In genomic region chr16:30959692-30960091, GRCm38 (mm10) we compare ENCODE assay signal across 20 mouse cellular contexts.
DNase-seq lines count a peak whose midpoint lies in the region; ATAC-seq and TF ChIP-seq lines count a peak whose summit lies in the region.
"Had no signal": no experiment of that assay in that cellular context is flagged by ENCODE, and none has a peak within 500 bp of the region (broad histone marks: within the 10 kb centered on the region; RNA-seq: fewer than 3 reads in every experiment).

No protein-coding gene starts in this region.

- ATAC-seq in kidney, embryonic 14.5 days (ENCODE audit: low FRiP score, low TSS enrichment) = no peak
- peak; percentile 36; the same call in 1 of the 2 replicates for ATAC-seq in liver, embryonic 12.5 days
- ATAC-seq in stomach, embryonic 16.5 days (ENCODE audit: insufficient read depth, low FRiP score) = no peak
- ATAC-seq: midbrain, embryonic 15.5 days had no signal

- WGBS in kidney, adult 2 months = 71% methylated on average over 12 of the region's 12 CpGs
- WGBS in kidney, embryonic 14.5 days = 78% methylated on average over 12 of the region's 12 CpGs
- 75% methylated on average over 12 of the region's 12 CpGs for WGBS in liver, embryonic 12.5 days (ENCODE audit: insufficient replicate concordance)
- 80% methylated on average over 12 of the region's 12 CpGs for WGBS in stomach, embryonic 16.5 days

- H3K9ac ChIP-seq in kidney, embryonic 14.5 days (ENCODE audit: low read depth, low read length) = no peak overlapping the region
- no peak overlapping the region for H3K9ac ChIP-seq in liver, embryonic 12.5 days
- H3K9ac ChIP-seq in stomach, embryonic 16.5 days (ENCODE audit: low read length) = 0 out of 2 replicates have a peak overlapping the region, but pooled peaks have one; percentile 10
- H3K9ac ChIP-seq: forebrain, embryonic 12.5 days; hindbrain, embryonic 14.5 days; midbrain, embryonic 15.5 days had no signal

- no peak for TF ChIP-seq CTCF in kidney, adult 2 months (conservative IDR thresholded peaks at IDR 0.05; ENCODE audit: insufficient read depth, insufficient read length, low read depth, low read length)

- H3K4me1 ChIP-seq in kidney, adult 2 months (ENCODE audit: control insufficient read depth, insufficient read depth, low read length) = peaks cover 14% of the 10 kb centered on the region
- H3K4me1 ChIP-seq in kidney, embryonic 14.5 days (ENCODE audit: control insufficient read depth, insufficient read depth, low read length) = peaks cover 3% of the 10 kb centered on the region; the same call in 1 of the 2 replicates
- H3K4me1 ChIP-seq in liver, embryonic 12.5 days = peaks cover 8% of the 10 kb centered on the region; the same call in 1 of the 2 replicates
- H3K4me1 ChIP-seq in stomach, embryonic 16.5 days (ENCODE audit: control insufficient read depth, insufficient read depth, low read length) = peaks cover 22% of the 10 kb centered on the region
- H3K4me1 ChIP-seq: forebrain, embryonic 12.5 days; limb, embryonic 10.5 days; midbrain, embryonic 15.5 days had no signal

- no peak for TF ChIP-seq POLR2A in kidney, adult 2 months (IDR thresholded peaks at IDR 0.05; ENCODE audit: low read depth, low read length)

- H3K27ac ChIP-seq in kidney, adult 2 months (ENCODE audit: insufficient read depth, low read depth, low read length) = peak overlapping the region; percentile 71
- H3K27ac ChIP-seq in kidney, embryonic 14.5 days (ENCODE audit: low read depth, low read length) = no peak overlapping the region
- H3K27ac ChIP-seq in liver, embryonic 12.5 days = no peak overlapping the region
- no peak overlapping the region for H3K27ac ChIP-seq in stomach, embryonic 16.5 days (ENCODE audit: low read length)
- H3K27ac ChIP-seq: forebrain, embryonic 12.5 days; hindbrain, embryonic 14.5 days; left cerebral cortex, adult 2 months; limb, embryonic 10.5 days; midbrain, embryonic 15.5 days had no signal

- no peaks in the 10 kb centered on the region for H3K36me3 ChIP-seq in kidney, adult 2 months (ENCODE audit: control insufficient read depth, insufficient read depth, low read length)
- H3K36me3 ChIP-seq in kidney, embryonic 14.5 days (ENCODE audit: control insufficient read depth, insufficient read depth, low read length) = peaks cover 5% of the 10 kb centered on the region; the same call in 1 of the 2 replicates
- H3K36me3 ChIP-seq in liver, embryonic 12.5 days = peaks cover 5% of the 10 kb centered on the region; the same call in 1 of the 2 replicates
- H3K36me3 ChIP-seq in stomach, embryonic 16.5 days (ENCODE audit: control insufficient read depth, insufficient read depth, low read length) = no peaks in the 10 kb centered on the region
- H3K36me3 ChIP-seq: forebrain, embryonic 12.5 days; midbrain, embryonic 15.5 days had no signal

- H3K4me3 ChIP-seq in kidney, adult 2 months (ENCODE audit: insufficient read depth, low read depth, low read length) = no peak overlapping the region
- H3K4me3 ChIP-seq in kidney, embryonic 14.5 days (ENCODE audit: low read length) = no peak overlapping the region
- no peak overlapping the region for H3K4me3 ChIP-seq in liver, embryonic 12.5 days
- no peak overlapping the region for H3K4me3 ChIP-seq in stomach, embryonic 16.5 days (replicated peaks; ENCODE audit: low read length)
- H3K4me3 ChIP-seq: forebrain, embryonic 12.5 days; left cerebral cortex, adult 2 months; limb, embryonic 10.5 days; megakaryocyte, embryonic 14.5 days; midbrain, embryonic 15.5 days had no signal

- H3K27me3 ChIP-seq in kidney, adult 2 months (replicated peaks; ENCODE audit: control insufficient read depth, insufficient read depth, low read length) = no peaks in the 10 kb centered on the region
- H3K27me3 ChIP-seq in kidney, embryonic 14.5 days (ENCODE audit: control insufficient read depth, insufficient read depth, low read length) = no peaks in the 10 kb centered on the region
- H3K27me3 ChIP-seq in liver, embryonic 12.5 days (replicated peaks) = no peaks in the 10 kb centered on the region
- no peaks in the 10 kb centered on the region for H3K27me3 ChIP-seq in stomach, embryonic 16.5 days (ENCODE audit: control insufficient read depth, insufficient read depth, low read length)
- H3K27me3 ChIP-seq: CH12.LX; forebrain, embryonic 12.5 days; megakaryocyte, embryonic 14.5 days; midbrain, embryonic 15.5 days had no signal

- H3K9me3 ChIP-seq in kidney, embryonic 14.5 days (ENCODE audit: control insufficient read depth, low read length) = no peaks in the 10 kb centered on the region
- no peaks in the 10 kb centered on the region for H3K9me3 ChIP-seq in liver, embryonic 12.5 days (replicated peaks)
- H3K9me3 ChIP-seq in stomach, embryonic 16.5 days (replicated peaks; ENCODE audit: control insufficient read depth, low read length) = no peaks in the 10 kb centered on the region
- H3K9me3 ChIP-seq: forebrain, embryonic 12.5 days; limb, embryonic 10.5 days; megakaryocyte, embryonic 14.5 days; midbrain, embryonic 15.5 days had no signal

- DNase-seq in kidney, adult 2 months = peak; percentile 82
- peak; percentile 78 for DNase-seq in kidney, adult 9 months
- DNase-seq in heart, adult 18-20 months = no peak
- no peak for DNase-seq in spleen, postnatal 36 days (ENCODE audit: low spot score in 2 of 2)
- no peak for DNase-seq in adipocyte (ENCODE audit: low spot score)
- DNase-seq: adrenal gland, postnatal 25 days; cerebellum, adult 11 months; cerebellum, postnatal 36 days; heart, postnatal 36 days; lung, adult 2 months had no signal

- H3K4me2 ChIP-seq in kidney, embryonic 14.5 days (replicated peaks; ENCODE audit: low read depth, low read length) = no peak overlapping the region
- H3K4me2 ChIP-seq in liver, embryonic 12.5 days = no peak overlapping the region
- H3K4me2 ChIP-seq in stomach, embryonic 16.5 days (ENCODE audit: low read depth, low read length) = no peak overlapping the region
- H3K4me2 ChIP-seq: forebrain, embryonic 12.5 days; hindbrain, embryonic 14.5 days; midbrain, embryonic 15.5 days had no signal

Comparison
In these comparisons a context has a peak if more than half of its experiments do, and no peak if none do; other contexts are left out.
1. DNase-seq: peak in kidney, adult 2 months (single experiment) and kidney, adult 9 months (single experiment); none in heart, adult 18-20 months (0 of 2), spleen, postnatal 36 days (0 of 2) and adipocyte (single experiment).